Mouse (Mus musculus) right cerebral cortex, postnatal 25 days (tissue): ENCODE measurements around the gene Acox3.

Experiments
- DNase-seq: peaks from one replicate; pipeline ENCODE4 v3.0.0; 2022

Acox3 gene

GRCm38 (mm10) chr5:35653743-35654395 is 71.0 kb downstream of the Acox3 start:
- no peak for DNase-seq

GRCm38 (mm10) chr5:35655753-35656485 is 73.1 kb downstream of the Acox3 start:
- DNase-seq, result no peak

- no peak for DNase-seq
Measured at GRCm38 (mm10) chr5:35659503-35659902, 76.7 kb downstream of the Acox3 start.

GRCm38 (mm10) chr5:35661210-35661609 is 78.4 kb downstream of the Acox3 start:
- no peak for DNase-seq

- no peak for DNase-seq
Measured at GRCm38 (mm10) chr5:35662021-35662545, 79.2 kb downstream of the Acox3 start.
